Mouse (Mus musculus): Measurements from ENCODE around the gene Defb28. TPM values are rescaled to one million over a fixed set of nuclear protein-coding genes. Genes with fewer than 3 reads are reported as not detected.

Defb28 gene
- total RNA-seq, 1 experiment: not detected

DNA sequence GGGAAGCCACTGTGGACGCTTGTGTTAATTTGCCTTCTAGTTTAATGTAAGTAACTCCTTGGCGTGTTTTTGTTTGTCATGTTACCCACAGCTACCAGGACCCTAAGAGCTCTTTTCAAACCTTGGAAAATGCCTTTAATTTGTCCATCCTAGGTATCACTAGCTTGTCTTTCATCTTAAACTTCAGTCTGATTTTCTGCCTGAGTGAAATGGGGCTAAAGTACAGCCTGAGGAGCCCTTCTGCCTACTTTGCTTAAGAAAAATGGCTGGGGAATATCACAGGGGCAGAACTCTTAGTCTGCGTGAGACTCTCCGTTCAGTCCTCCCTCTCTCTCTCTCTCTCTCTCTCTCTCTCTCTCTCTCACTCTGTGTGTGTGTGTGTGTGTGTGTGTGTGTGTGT is 51.8 kb downstream of the Defb28 start:
- Histone ChIP-seq H3K36me3 (ENCODE audit: control insufficient read depth, insufficient read depth, low read length, poor library complexity, severe bottlenecking) (no peaks in the 10 kb centered on the region), H3K9me3 (ENCODE audit: control insufficient read depth, insufficient read depth, low read depth, low read length) (no peaks in the 10 kb centered on the region), H3K9ac (ENCODE audit: insufficient read depth, low read depth, low read length, poor library complexity, severe bottlenecking) (no peak overlapping the region), H3K4me1 (ENCODE audit: control insufficient read depth in 2 of 2, insufficient read depth in 2 of 2, low read length in 2 of 2, poor library complexity in 1 of 2) (no peaks in the 10 kb centered on the region), H3K27ac (ENCODE audit: insufficient read depth, low read depth, low read length, poor library complexity, severe bottlenecking) (no peak overlapping the region), H3K4me3 (ENCODE audit: insufficient read depth in 1 of 2, low read depth in 1 of 2, low read length in 2 of 2, poor library complexity in 1 of 2, severe bottlenecking in 1 of 2) (no peak overlapping the region)
- in situ Hi-C loops (cut with MboI; ENCODE audit: low sequenced_read_pairs in 2 of 2, unreplicated experiment in 2 of 2): no loop called here
- DNase-seq (ENCODE audit: low read depth, low spot score): no peak
- TF ChIP-seq CHD2 (IDR thresholded peaks at IDR 0.05; ENCODE audit: low read depth, low read length) (no peak), ZNF384 (IDR thresholded peaks at IDR 0.05; ENCODE audit: low read depth, low read length) (no peak), HCFC1 (IDR thresholded peaks at IDR 0.05; ENCODE audit: borderline replicate concordance, insufficient read depth, low read length) (no peak), ZC3H11A (IDR thresholded peaks at IDR 0.05; ENCODE audit: borderline replicate concordance, low read depth, low read length) (no peak), MAFK (IDR thresholded peaks at IDR 0.05; ENCODE audit: insufficient read depth, low read depth, low read length) (no peak)

- in situ Hi-C loops (cut with MboI; ENCODE audit: low sequenced_read_pairs in 2 of 2, unreplicated experiment in 2 of 2): no loop called here
- H3K4me1 ChIP-seq (ENCODE audit: control insufficient read depth in 2 of 2, insufficient read depth in 2 of 2, low read length in 2 of 2, poor library complexity in 1 of 2): no peaks in the 10 kb centered on the region
- H3K27ac ChIP-seq (ENCODE audit: insufficient read depth, low read depth, low read length, poor library complexity, severe bottlenecking): no peak overlapping the region
- DNase-seq (ENCODE audit: low read depth, low spot score): no peak
- H3K4me3 ChIP-seq (ENCODE audit: insufficient read depth in 1 of 2, low read depth in 1 of 2, low read length in 2 of 2, poor library complexity in 1 of 2, severe bottlenecking in 1 of 2): no peak overlapping the region
- no peak for TF ChIP-seq MAFK (IDR thresholded peaks at IDR 0.05; ENCODE audit: insufficient read depth, low read depth, low read length)
- TF ChIP-seq CHD2 (IDR thresholded peaks at IDR 0.05; ENCODE audit: low read depth, low read length): no peak
- TF ChIP-seq HCFC1 (IDR thresholded peaks at IDR 0.05; ENCODE audit: borderline replicate concordance, insufficient read depth, low read length): no peak
- no peak for TF ChIP-seq ZNF384 (IDR thresholded peaks at IDR 0.05; ENCODE audit: low read depth, low read length)
- no peak for TF ChIP-seq ZC3H11A (IDR thresholded peaks at IDR 0.05; ENCODE audit: borderline replicate concordance, low read depth, low read length)
- no peaks in the 10 kb centered on the region for H3K9me3 ChIP-seq (ENCODE audit: control insufficient read depth, insufficient read depth, low read depth, low read length)
- no peaks in the 10 kb centered on the region for H3K36me3 ChIP-seq (ENCODE audit: control insufficient read depth, insufficient read depth, low read length, poor library complexity, severe bottlenecking)
- no peak overlapping the region for H3K9ac ChIP-seq (ENCODE audit: insufficient read depth, low read depth, low read length, poor library complexity, severe bottlenecking)
These were observed 52.3 kb downstream of the Defb28 start for GRCm38 (mm10) chr2:152570313-152570712.

Other genes starting within 250 kb of the Defb28 start
- 18.7 and 20.2 TPM in 2 replicates for gene Tbc1d20, start 224.4 kb upstream of the Defb28 start, total RNA-seq (2012; rRNA removed)
- 69.9 and 113 TPM in 2 replicates for gene Rbck1, start 185.6 kb upstream of the Defb28 start, total RNA-seq (2012; rRNA removed)
- gene Trib3, start 174.2 kb upstream of the Defb28 start, total RNA-seq (2012; rRNA removed): 18.5 and 29.2 TPM in 2 replicates
- gene Nrsn2, start 141.6 kb upstream of the Defb28 start, total RNA-seq (2012; rRNA removed): 2.1 and 3.3 TPM in 2 replicates
- 7.4 and 9.1 TPM in 2 replicates for gene Sox12, start 120.2 kb upstream of the Defb28 start, total RNA-seq (2012; rRNA removed)
- 21.4 and 22.9 TPM in 2 replicates for gene Zcchc3, start 103.2 kb upstream of the Defb28 start, total RNA-seq (2012; rRNA removed)
- 0.18 and 0.58 TPM in 2 replicates for gene 6820408C15Rik, start 102.7 kb upstream of the Defb28 start, total RNA-seq (2012; rRNA removed)
- not detected in 2 replicates for gene Defb23, start 53.6 kb upstream of the Defb28 start, total RNA-seq (2012; rRNA removed)
- gene Defb20, start 41.2 kb upstream of the Defb28 start, total RNA-seq (2012; rRNA removed): not detected in 2 replicates
- gene Defb22, start 28.1 kb upstream of the Defb28 start, total RNA-seq (2012; rRNA removed): not detected in 2 replicates
- not detected in 2 replicates for gene Defb26, start 6.6 kb upstream of the Defb28 start, total RNA-seq (2012; rRNA removed)
- not detected in 2 replicates for gene Defb29, start 21.8 kb downstream of the Defb28 start, total RNA-seq (2012; rRNA removed)
- gene Gm17416, start 51.1 kb downstream of the Defb28 start, total RNA-seq (2012; rRNA removed): not detected in 2 replicates
- gene Defb21, start 54.5 kb downstream of the Defb28 start, total RNA-seq (2012; rRNA removed): not detected in 2 replicates
- not detected in 2 replicates for gene Defb19, start 62.1 kb downstream of the Defb28 start, total RNA-seq (2012; rRNA removed)
- not detected in 2 replicates for gene Defb45, start 81.1 kb downstream of the Defb28 start, total RNA-seq (2012; rRNA removed)
- 0.63 TPM in 1 of 2 replicates, not detected in the other for gene Defb36, start 86.1 kb downstream of the Defb28 start, total RNA-seq (2012; rRNA removed)
- gene Defb25, start 104.8 kb downstream of the Defb28 start, total RNA-seq (2012; rRNA removed): 3.9 and 5.7 TPM in 2 replicates
- gene Rem1, start 108.7 kb downstream of the Defb28 start, total RNA-seq (2012; rRNA removed): 0.16 and 0.18 TPM in 2 replicates
- gene H13, start 151.2 kb downstream of the Defb28 start, total RNA-seq (2012; rRNA removed): 55.0 and 91.6 TPM in 2 replicates
- 39.3 and 87.4 TPM in 2 replicates for gene Mcts2, start 168.8 kb downstream of the Defb28 start, total RNA-seq (2012; rRNA removed)
- 74.5 and 122 TPM in 2 replicates for gene Id1, start 218.0 kb downstream of the Defb28 start, total RNA-seq (2012; rRNA removed)
- gene Cox4i2, start 235.9 kb downstream of the Defb28 start, total RNA-seq (2012; rRNA removed): 1.7 and 2.3 TPM in 2 replicates

All from ES-E14 (cell line).